Mouse (Mus musculus) kidney, postnatal 36 days (tissue): Measurements from ENCODE around the gene Arhgap4.

Source experiments
- DNase-seq, 2 experiments: peaks; one replicate each; pipeline ENCODE4 v3.0.0; 2021 to 2022; ENCODE audit warnings: mixed read lengths in 2 of 2

Arhgap4 gene

DNA sequence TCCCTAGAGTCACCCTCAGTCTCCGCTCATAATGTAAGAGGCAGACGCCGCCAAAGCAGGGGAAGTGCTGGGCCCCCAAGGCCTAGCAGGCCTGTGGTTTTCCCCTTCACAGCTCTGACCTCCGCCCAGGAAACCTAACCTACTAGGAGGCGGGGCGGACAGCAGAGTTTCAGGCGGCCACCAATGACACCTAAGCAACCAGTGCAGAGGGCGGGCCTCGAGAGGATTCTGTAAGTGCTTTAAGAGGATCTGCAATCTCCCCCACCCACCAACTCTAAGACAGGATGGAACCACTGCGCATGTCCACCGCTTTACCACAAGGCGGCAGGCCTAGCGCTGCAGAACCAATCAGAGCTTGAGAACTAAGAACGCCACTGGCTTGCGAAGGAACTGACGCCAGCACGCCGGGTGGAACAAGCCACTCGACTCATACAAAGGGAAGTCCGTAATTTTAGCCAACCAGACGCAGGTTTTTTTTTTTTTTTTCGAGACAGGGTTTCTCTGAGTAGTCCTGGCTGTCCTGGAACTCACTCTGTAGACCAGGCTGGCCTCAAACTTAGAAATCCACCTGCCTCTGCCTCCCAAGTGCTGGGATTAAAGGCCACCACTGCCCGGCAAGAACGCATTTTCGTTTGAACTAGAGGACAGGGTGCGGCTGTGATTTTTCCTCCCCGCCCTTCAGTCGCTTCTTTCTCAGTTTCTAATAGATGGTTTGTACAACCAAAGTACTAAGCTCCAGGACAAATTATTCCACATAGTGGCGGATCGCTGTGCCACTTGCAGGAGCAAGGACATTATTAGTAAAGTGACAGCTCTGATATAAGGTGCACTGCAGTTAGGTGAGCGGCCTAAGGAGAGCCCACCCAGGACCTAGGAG is 6.6 kb downstream of the Arhgap4 start:
- peak; percentile 93 to 96 for DNase-seq

DNA sequence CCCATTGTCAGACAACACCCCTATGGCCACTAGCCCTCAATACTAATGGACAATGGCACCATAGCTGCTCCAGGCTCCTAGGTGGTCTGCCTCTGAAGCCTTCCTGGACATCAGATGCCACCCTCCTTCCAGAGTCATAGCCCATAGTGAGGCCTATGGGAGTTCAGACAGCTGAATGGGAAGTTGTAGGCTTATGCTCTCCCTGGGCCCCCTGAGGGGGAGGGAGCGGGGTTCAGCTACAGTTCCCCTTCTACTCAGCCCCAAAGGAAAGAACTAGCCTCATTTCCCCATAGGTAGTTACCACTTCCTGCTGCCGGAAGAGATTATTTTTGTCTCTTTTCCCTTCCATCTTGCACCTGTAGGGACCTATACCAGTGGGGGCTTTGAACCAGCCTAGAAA is 10.1 kb downstream of the Arhgap4 start:
- DNase-seq, result peak in 1 of 2 experiments; percentile 9

DNA sequence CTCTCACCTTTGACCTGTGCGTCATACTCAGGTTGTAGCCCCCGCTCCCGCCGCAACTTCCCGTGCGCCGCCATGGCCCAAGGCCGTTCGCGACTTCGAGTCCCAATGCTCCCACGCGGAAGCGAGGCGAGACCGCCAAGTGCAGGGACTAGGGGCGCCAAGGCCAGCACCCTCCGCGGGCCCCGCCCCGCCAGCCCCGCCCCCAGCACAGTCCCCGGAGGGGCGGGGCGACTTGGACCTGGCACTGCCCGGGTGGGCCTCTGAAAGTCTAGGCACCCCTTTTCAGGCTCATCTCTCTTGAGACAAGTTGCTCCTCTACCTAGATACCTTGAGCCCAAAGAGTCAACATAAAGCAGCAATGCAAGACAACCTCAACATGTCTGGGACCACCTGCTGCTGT is 10.5 kb downstream of the Arhgap4 start:
- peak in 1 of 2 experiments; percentile 30 for DNase-seq

DNA sequence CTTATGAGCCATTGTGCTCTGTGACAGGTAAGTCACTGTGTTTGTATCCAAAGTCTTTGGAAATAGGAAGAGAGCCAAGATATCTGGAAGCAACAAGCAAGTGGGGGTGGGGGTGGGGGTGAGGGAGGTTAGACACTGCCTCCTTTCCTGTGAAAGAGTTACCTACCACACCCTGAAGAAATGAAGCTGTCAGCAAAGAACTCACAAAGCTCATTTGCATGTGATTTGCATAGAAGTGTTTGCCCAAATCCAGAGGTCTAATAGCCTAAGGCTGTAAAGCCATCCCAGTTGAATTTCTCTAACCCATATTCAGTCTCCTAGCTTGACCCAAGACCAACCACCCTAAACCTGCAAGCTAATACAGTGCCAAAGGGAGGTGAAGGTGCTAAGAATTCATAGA is 11.2 kb downstream of the Arhgap4 start:
- DNase-seq, result no peak

DNA sequence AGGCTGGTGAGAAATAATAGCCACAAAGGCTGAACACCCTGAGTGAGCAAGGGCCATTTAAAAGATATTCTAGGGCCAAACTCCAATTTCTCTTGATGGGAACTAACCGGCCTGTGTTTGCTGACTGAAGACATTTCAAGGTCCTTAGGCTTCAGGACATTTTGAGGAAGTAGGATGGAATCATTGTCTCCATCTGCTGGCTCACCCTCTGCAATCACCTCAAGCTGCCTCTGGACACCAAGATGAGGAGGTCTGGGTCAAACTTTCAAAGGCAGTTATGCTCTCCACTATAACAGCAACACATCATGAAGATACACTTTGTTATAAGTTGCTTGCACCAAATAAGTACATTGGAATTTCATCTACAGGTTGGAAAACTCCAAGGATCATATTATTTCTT is 11.6 kb downstream of the Arhgap4 start:
- DNase-seq, result no peak

DNA sequence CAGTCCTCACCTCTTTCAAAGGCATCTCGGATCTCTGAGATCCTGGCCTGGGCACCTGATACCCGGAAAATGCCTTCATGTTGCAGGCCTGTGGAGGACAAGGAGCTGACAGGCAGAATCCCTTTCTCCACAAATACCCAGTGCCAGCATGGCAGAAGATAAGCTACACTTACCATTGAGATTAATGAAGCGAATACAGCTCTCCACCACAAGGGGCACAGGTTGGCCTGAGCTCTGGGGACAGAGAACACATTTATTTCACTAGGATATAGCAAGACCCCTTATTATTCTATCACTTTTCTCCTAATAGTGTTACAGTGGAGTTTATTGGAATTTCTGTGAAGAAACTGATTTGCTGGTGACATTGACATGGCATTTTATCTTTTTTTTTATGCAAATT is 23.7 kb downstream of the Arhgap4 start:
- DNase-seq, result no peak

DNA sequence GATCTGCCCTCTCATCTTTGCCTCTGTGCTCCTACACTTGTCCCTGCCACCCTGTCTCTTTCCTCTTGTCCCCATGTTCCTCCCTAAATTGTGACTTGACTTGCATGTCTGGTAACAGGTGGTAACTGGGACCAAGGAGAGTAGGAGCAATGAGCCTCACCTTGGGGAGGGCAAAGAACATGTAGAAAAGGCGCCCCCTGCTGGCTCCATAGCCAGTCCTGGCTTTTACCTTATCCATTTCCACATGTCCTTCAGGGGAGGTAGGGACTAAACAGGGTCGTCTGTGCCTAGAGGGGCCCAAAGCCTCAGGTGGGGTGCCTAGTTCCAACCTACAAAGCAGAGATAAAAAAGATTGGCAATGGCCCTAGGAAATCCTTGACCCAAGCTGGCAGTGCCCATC is 26.0 kb downstream of the Arhgap4 start, which contains the start of gene L1cam:
TSS of gene L1cam (minus strand) at position 387 of the 400 bp plus-strand sequence.
- peak; percentile 58 to 79 for DNase-seq

DNA sequence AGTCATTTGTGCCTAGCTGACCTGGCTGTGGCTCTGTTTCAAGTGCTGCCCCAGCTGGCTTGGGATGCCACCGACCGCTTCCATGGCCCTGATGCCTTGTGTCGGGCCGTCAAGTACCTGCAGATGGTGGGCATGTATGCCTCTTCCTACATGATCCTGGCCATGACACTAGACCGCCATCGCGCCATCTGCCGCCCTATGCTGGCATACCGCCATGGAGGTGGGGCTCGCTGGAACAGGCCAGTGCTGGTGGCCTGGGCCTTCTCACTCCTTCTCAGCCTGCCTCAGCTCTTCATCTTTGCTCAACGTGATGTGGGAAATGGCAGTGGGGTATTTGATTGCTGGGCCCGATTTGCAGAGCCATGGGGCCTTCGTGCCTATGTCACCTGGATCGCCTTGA is 28.8 kb downstream of the Arhgap4 start:
- DNase-seq, result peak in 1 of 2 experiments; percentile 7

DNA sequence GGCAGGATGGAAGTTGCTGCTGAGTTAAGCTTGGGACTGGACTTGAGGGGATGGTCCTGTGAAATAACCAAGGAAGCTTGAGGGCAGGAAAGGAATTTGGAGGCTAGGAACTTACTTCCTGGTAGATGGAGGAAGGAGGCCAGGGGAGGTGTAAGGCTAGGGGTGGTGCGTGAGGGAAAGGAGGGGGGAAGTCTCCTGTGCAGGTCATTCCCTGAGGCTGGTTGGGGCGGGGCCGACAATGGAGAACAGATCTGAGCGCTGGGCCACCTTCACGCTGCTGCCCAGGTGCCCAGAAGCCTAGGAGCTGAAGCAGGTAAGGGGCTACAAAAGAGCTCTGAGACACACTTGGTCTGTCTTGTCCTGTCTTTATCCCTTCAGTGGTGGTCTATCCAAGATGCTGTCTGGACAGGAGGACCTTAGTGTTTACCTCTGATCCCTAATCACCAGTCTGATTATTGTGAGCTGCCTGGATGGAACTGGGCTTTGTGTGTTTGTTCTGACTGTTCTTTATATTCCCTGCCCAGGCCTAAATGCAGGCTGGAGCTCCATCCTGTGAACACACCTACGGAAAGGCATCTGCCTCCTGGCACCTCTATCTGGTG is 30.0 kb downstream of the Arhgap4 start, which contains the start of gene Avpr2:
TSS of gene Avpr2 (plus strand) at position 552 of the 602 bp plus-strand sequence.
- peak; percentile 39 to 53 for DNase-seq

DNA sequence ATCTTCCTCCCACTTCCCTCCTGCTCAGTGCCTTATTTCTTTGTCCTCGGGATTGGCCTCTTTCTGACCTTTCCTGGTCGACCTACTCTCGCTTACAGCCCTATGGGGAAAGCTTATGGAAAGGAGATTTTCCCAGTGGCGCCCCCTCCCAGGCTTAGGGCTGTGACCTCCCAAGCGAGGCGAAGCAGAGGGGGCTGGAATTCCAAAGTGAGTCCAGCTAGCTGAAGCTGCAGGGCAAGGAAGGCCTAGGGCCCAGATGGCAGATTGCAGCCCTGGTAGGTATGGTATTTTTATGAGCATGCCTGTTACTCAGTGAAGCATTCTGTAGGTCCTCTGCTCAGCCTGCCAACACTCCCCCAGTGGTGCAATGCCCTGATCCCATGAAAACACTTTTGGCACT is 40.2 kb downstream of the Arhgap4 start:
- peak; percentile 20 to 40 for DNase-seq

DNA sequence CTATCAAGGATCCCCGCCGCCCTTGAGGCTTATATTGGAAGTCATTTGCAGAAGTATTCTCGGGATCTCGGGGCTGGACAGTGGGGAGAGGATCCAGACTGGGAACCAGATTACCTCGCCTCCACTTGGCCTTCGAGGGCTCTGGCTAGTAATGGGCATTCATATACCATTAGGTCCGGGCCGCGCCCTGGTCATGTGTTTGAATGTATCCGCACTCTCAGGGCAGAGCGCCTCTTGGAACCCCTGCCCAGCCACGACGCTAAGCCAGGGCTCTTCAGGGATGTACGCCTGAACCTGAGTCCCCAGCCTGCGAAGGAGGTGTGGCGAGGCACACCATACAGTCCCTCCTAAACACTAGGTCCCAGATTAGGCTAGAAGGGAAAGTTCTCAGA is 40.6 kb downstream of the Arhgap4 start:
- peak in 1 of 2 experiments; percentile 5 for DNase-seq

DNA sequence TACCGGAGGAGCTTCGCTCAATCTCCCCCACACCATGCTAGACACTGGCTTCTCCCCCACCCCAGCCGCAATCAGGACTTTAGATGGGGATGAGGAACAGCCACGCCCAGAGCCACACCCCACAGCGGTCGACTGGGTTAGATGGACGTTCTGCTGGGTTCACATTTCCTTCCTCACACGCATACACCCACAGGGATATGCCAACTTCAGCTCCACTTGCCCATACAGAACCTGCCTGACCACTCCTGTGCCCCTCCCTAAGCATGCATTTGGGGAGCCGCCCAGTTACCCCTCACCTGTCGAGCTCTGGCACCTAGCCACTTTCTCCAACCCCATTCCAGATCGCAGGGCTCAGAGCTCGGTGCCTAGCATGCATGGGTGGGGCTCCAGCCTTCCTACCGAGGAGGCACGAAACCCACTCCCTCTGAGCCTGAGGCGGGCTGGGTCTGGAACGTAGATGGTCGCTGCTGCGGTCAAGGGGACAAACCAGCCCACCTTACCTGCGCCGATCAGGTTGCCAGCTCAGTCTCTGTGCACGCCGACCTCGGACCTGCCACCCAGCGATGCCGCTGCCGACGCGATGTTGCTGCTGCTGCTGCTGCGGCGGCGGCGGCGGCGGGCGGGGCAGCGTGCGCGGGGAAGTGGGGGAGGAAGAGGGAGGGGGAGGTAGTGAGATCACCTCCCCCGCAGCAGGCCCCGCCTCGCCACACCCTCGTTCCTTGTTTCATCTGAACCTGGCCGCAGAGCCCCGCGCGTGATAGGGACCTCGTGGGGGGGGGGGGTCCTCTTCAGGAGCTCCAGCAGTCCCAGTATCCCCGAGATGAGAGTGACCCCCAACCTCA is 41.3 kb downstream of the Arhgap4 start:
- peak in 1 of 2 experiments; percentile 65 for DNase-seq

DNA sequence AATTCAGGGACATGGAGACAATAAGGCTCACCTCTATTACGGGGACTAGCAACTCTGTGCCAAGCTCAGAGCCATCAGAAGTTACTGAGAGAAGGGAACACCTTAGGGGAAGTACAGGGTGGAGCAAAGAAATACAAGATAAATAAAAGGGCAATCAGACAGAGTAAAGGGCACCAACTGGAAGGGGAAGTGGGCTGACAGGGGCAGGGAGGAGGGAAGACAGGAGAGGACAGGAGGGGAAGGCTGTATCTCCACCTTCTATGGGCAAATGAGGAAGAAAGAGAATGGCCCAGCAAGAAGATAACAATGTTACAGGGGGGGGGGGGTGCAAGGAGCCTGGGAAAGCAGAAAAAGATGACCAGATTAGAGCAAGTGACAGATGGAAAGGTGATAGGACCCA is 44.7 kb downstream of the Arhgap4 start:
- no peak for DNase-seq

DNA sequence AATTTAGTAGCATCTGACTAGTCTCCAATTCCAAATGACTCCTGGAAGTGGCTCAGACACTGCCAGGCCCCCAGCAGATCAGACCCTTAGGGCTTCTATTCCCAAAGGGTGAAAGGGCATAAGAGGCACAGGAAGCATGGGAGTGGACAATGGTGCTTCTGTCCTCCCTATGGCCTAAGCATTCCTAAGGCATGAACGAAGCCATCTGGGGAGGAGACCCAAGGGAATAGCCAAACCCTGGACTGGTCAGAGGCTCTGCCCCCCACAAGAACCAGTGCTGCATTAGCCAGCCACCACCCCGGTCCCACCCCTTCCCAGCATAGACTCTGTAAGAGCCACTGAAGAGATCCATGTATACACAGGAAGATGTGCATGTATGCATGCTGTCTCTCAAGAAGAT is 45.8 kb downstream of the Arhgap4 start:
- no peak for DNase-seq

DNA sequence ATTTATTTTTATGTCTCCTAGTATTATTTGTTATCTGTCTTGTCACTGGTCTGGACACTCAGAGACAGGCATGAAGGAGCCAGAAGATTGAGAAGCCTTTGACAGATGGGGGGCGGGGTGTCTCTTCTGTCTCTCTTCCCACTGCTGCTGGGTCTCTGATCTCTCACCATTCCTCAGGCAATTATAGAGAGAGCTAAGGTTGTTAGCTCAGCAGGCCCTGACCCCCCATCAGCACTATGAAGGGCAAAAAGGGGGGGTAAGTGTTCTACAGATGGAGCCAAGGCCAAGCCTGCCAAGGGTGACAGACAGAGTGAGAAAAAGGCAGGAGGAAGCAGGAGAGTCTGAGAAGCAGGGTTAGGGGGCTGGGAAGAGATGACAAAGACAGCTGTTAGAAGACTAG is 49.7 kb downstream of the Arhgap4 start:
- DNase-seq, result no peak

DNA sequence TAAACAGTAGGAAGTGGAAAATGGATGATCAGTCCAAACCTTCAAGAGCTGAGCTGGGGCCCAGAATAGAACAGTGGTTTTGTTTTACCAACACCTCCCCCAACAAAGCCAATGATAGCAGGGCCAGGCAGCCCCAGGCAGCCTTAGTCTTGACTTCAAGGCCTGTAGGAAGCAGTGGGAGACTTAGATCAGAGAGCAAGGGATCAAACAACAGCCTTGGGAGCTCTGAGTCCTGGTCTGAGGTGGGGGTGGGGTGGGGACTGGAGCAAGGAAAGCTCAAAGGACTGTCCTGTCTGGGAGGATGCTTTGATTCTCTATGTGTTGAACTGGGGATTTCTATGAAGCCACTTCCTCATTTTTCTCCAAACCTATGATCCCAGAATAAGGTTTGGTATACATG is 50.2 kb downstream of the Arhgap4 start:
- DNase-seq, result no peak

DNA sequence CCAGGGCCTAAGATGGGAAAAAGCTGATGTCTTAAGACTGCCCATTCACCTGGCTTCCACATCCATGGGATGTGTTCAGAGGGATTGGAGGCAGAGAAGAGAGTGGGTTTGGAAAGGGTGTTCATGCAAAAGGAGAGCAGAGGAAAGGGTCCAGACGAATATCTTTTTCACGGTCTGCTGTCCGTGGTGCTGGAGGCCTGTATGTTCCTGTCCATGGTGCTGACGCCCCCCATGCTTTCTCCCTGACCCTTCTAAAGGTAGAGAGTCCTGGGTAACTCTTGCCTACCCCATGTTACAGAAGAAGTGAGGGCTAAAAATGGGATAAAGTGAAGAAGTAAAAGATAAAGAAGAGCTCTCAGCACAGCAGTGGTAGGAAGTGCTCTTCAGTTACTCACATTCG is 52.3 kb downstream of the Arhgap4 start:
- peak in 1 of 2 experiments; percentile 52 for DNase-seq

DNA sequence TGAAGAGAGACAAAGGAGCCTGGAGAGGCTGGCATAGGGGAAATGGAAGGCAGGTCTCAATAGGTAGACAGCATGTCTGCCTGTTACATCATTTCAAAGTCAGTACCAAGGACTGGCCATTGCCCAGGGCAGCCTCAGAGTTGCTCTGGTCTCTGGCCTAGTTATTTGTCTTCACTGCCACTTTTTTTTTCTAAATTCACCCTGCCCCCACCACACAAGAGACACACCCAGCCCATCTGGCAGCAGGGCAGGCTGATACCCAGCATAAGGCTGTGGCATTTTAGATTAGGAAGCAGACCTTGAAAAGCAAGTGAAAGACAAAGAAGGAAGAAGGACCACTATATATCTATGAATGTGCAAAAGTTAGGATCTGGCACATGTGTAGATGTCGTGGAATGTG is 53.8 kb downstream of the Arhgap4 start:
- no peak for DNase-seq

DNA sequence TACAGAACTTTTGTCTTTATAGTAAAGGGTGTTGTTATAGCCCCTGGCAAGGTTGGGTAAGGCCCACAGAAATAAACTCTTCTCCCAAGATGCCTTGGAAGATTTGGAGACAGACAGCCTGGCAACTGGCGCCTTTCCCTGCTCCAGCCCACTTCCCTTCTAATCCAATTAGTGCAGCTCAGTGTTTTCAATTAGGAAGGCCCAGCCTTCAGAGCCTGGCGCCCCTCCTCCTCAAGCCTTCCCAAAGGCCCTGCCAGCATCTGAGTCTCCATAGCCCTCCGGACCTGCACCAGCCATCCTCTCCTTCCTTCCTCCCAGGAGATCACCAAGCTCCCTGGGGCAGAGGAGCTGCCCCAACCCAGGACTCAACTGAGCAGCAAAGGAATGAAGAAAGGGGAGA is 54.4 kb downstream of the Arhgap4 start:
- no peak for DNase-seq

DNA sequence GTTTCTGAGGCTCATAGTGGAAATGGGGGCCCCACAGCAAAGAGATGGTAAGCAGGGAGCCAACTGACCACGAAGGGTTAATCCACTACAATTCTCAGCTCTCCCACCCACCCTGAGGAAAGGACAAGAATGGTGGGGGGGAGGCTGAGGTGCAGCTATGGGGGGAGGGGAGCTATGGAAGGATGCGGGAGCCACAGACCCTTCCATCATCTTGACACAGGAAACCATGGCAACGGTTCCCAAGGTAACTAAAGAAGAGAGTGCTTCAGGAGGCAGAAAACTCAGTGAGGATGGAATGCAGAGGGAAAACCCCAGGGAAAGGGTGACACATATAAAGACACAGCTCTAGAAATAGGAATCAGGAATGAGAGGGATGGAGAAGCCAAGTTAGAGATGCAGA is 57.0 kb downstream of the Arhgap4 start:
- no peak for DNase-seq

DNA sequence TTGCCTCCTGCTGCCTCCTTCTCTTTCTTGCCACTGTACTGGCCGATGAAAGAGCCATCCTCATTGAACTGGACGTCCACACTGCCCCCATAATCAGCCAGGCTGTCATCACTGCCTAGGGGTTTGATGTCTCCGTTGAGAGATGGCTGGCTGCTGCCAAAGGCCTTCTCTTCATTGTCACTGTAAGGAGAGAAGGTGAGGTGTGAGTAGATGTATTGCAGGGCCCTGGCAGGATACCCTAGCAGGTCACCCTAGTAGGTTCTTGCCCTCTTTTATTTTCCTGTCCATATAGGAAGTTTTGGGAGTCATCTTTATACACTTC is 66.6 kb downstream of the Arhgap4 start:
- no peak for DNase-seq

DNA sequence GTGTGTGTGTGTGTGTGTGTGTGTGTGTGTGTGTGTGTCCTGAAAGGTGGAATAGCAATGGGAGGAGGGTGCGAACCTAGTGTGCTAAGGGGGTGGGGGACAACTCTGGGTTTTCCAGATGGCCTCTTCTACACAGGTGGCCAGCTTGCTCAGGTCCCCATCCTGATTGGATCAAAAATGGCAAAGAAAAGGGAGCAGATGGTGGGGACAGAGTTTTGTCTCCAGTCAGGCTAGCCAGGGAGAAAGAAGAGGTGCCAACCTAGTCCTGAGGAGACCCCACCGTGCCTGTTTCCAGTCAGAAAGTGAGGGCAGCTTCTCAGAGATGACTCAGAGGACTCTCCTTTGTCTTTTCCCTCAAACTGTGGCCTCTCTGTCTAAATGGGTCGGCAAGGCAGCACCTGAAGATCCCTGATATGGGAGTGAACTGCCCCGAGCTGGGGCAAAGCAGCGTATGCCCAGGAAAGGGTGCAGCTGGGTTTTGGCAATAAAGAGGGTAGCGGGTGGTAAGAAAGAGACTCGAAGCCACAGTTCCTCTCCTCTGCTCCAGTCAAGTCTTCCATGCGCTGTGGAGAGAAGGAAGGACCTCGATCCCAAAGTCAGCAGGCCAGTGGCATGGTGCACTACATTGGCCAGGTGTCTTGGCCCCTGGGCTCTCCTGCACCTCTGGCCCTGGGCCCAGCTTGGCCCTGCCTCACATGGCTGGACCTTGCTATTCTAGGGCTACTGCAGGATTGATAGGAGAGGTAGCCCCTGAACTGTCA is 67.2 kb downstream of the Arhgap4 start:
- DNase-seq, result no peak
